Mouse (Mus musculus) erythroblast, embryonic 14.5 days (primary cell): ENCODE measurements around the gene Arnt. TPM values are rescaled to one million over a fixed set of nuclear protein-coding genes. Genes with fewer than 3 reads are reported as not detected.

Experiments used
- H3K27me3 ChIP-seq: 2 replicates; pipeline ENCODE4 v1.6.1; 2012; ENCODE audit warnings: inconsistent platforms; ENCODE audit not compliant: control insufficient read depth
- H3K36me3 ChIP-seq: 2 replicates; pipeline ENCODE4 v1.6.1; 2012; ENCODE audit warnings: mild to moderate bottlenecking, inconsistent platforms; ENCODE audit not compliant: control insufficient read depth
- H3K4me1 ChIP-seq: 2 replicates; pipeline ENCODE4 v1.6.1; 2012; ENCODE audit warnings: inconsistent platforms; ENCODE audit not compliant: control insufficient read depth
- H3K4me3 ChIP-seq: replicated peaks from 2 replicates; pipeline ENCODE3; 2012; ENCODE audit warnings: moderate library complexity, mild to moderate bottlenecking, inconsistent platforms
- H3K9me3 ChIP-seq: 2 replicates; pipeline ENCODE4 v1.6.1; 2012; ENCODE audit warnings: low read length, inconsistent platforms, mixed read lengths; ENCODE audit not compliant: control insufficient read depth
- GATA1 ChIP-seq: IDR thresholded peaks from 2 replicates; pipeline ENCODE4 v1.6.1; 2012; ENCODE audit warnings: low read length, inconsistent platforms, mixed read lengths
- TAL1 ChIP-seq: IDR thresholded peaks from 3 replicates; pipeline ENCODE4 v1.6.1; 2012; ENCODE audit warnings: low read length, inconsistent platforms, mixed read lengths
- polyA plus RNA-seq: library from polyadenylated mRNA; stranded (reverse); fragments of >175 nt; gene quantifications from 2 replicates; pipeline ENCODE4 v1.2.3, GENCODE M21; 2012

The Arnt gene
- polyA plus RNA-seq, 1 experiment: 2.0 TPM

DNA sequence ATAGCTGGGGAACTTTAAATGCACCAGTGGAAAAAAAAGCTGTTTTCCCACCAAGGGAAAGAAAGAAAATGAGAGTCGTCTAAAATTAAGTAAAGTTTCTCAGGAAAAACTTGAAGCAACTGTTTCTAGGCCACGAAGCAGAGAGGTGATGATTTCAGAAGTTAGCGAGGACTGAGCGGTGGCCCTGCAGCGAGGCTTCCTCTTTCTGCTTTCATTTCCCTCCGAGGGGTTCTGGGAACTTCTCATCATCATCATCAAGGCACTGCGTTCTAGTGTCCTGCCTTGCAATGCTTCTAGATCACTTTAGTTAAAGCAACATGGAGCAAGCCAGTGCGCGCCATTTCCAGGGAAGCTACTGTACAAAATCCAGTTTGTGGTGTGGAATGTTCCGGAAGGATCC, 87.0 kb downstream of the Arnt start:
- H3K9me3 ChIP-seq: no peaks in the 10 kb centered on the region
- no peaks in the 10 kb centered on the region for H3K27me3 ChIP-seq
- H3K4me1 ChIP-seq: peaks cover 86% of the 10 kb centered on the region
- H3K36me3 ChIP-seq: peaks cover 3% of the 10 kb centered on the region; the same call in 1 of the 2 replicates
- no peak overlapping the region for H3K4me3 ChIP-seq
- no peak for TF ChIP-seq GATA1
- no peak for TF ChIP-seq TAL1

DNA sequence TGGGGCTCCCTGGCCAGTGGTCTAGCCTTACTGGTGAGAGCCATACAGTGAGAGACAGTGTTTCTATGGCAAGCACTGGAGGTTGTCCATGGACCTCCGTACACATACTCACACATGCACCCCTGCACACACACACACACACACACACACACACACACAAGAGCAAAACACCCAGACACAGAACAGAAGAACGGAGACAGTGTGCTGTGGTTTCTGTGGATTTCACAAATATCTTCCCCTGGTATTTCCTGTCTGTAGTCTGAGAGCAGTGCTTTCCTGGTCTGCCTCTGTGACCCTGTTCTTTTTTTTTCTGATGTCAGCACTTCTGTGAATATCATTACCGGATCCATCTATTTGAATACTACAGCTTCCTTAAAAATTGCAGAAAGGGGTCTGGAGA, 89.5 kb downstream of the Arnt start:
- Histone ChIP-seq H3K27me3 (no peaks in the 10 kb centered on the region), H3K9me3 (no peaks in the 10 kb centered on the region), H3K36me3 (no peaks in the 10 kb centered on the region), H3K4me1 (peaks cover 68% of the 10 kb centered on the region), H3K4me3 (no peak overlapping the region)
- TF ChIP-seq GATA1: no peak
- TF ChIP-seq TAL1: no peak

GRCm38 (mm10) chr3:95524673-95525072, 90.5 kb downstream of the Arnt start:
- peaks cover 5% of the 10 kb centered on the region for H3K27me3 ChIP-seq
- no peak overlapping the region for H3K4me3 ChIP-seq
- peaks cover 59% of the 10 kb centered on the region for H3K4me1 ChIP-seq
- no peaks in the 10 kb centered on the region for H3K9me3 ChIP-seq
- H3K36me3 ChIP-seq: no peaks in the 10 kb centered on the region
- TF ChIP-seq TAL1 (no peak), GATA1 (no peak)

DNA sequence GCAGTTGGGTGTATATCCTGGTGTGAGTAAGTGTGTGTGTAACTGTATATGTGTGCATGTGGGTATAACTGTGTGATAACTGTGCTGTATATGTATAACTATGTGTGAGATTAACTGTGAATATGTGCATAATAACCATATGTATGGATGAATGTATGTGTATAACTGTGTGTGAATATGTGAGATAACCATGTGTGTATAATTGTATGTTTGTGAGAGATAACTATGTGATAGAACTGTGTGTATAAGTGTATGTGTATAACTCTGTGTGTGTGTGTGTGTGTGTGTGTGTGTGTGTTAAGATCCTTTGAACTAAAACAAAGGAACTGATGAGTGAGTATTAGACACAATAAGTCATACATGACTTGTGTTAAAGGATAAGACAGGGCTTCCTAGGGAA, 91.9 kb downstream of the Arnt start:
- Histone ChIP-seq H3K9me3 (no peaks in the 10 kb centered on the region; the same call in 1 of the 2 replicates), H3K4me3 (no peak overlapping the region), H3K36me3 (no peaks in the 10 kb centered on the region), H3K27me3 (peaks cover 9% of the 10 kb centered on the region), H3K4me1 (peaks cover 48% of the 10 kb centered on the region)
- TF ChIP-seq TAL1 (no peak), GATA1 (no peak)

DNA sequence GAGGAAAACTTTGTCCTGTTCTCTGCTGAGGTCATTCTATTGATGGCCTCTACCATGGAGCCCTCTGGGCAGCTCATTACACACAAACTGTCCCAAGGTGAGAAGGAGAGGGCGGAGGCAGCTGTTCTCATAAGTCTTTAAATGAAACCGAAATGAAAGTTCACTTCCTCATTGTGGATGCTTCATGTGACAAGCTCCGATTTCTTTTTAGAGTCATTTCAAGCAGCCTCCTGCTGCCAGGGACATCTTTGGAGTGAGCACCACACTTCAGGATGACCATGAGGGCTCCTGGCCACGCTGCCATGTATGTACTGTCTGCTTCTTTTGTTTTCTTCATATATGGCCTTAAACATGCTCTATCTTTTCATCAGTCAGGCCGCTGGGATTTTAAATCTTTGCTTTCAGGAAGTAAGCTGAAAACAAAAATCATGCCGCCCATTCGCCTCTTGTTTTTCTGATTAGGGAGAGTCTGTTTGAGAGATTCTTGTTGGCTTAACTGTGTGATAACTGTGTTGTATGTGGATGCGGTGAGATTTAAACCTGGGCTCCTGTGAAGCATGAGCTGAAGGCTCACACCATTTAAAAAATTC, 92.5 kb downstream of the Arnt start, which contains the start of gene Ctss:
Gene Ctss (plus strand): TSS at position 165 of the 590 bp plus-strand sequence.
- Histone ChIP-seq H3K9me3 (no peaks in the 10 kb centered on the region; the same call in none of the 2 replicates), H3K36me3 (no peaks in the 10 kb centered on the region), H3K27me3 (peaks cover 9% of the 10 kb centered on the region), H3K4me3 (no peak within 1 kb of the TSS), H3K4me1 (peaks cover 44% of the 10 kb centered on the region)
- TF ChIP-seq TAL1: no peak
- no peak for TF ChIP-seq GATA1

DNA sequence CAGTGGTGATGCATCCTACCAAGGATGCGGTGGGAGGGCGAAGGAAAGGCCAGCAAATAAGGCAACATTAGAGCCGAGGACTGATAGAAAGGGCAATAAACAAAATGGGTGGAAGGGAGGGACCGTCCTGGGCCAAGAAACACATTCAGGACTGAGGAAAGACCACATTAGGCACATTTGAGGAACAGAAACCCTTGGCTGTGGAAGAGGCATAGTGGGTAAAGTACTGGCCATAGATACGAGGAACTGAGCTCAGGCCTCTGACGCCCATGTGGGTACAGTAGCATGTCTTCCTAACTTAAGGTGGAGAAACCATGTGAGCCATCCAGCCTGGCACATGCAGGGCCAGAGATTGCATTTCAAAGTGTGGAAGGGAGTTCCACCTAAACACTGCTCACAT, 95.6 kb downstream of the Arnt start:
- H3K4me3 ChIP-seq: no peak overlapping the region
- H3K27me3 ChIP-seq: peaks cover 11% of the 10 kb centered on the region
- H3K9me3 ChIP-seq: no peaks in the 10 kb centered on the region; the same call in none of the 2 replicates
- peaks cover 31% of the 10 kb centered on the region for H3K4me1 ChIP-seq
- H3K36me3 ChIP-seq: no peaks in the 10 kb centered on the region
- no peak for TF ChIP-seq GATA1
- TF ChIP-seq TAL1: no peak

GRCm38 (mm10) chr3:95531025-95531424, 96.8 kb downstream of the Arnt start:
- TF ChIP-seq TAL1: no peak
- no peak for TF ChIP-seq GATA1
- peaks cover 26% of the 10 kb centered on the region for H3K4me1 ChIP-seq
- H3K9me3 ChIP-seq: peaks cover 4% of the 10 kb centered on the region
- H3K27me3 ChIP-seq: peaks cover 15% of the 10 kb centered on the region
- H3K4me3 ChIP-seq: no peak overlapping the region
- H3K36me3 ChIP-seq: no peaks in the 10 kb centered on the region

DNA sequence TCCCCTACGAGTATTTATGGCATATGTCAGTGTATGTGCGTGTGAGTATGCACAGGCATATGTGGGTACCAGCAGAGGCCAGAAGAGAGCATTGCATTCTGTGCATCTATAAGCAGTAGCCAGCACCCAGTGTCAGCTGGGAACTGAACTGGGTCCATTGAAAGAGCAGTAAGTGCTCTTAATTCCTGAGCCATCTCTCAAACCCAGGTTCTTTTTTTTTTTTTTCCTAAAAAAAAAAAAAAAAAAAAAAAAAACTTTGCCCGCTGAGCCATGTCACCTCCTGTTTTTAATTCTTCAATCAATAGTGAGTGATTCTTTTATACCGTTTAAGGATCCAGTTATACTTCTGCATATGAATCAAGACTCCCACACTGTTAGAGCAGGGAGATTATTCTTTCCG, 99.2 kb downstream of the Arnt start:
- TF ChIP-seq GATA1 (no peak), TAL1 (no peak)
- peaks cover 17% of the 10 kb centered on the region for H3K4me1 ChIP-seq
- H3K4me3 ChIP-seq: no peak overlapping the region
- peaks cover 28% of the 10 kb centered on the region for H3K27me3 ChIP-seq
- peaks cover 4% of the 10 kb centered on the region for H3K9me3 ChIP-seq
- no peaks in the 10 kb centered on the region for H3K36me3 ChIP-seq

- no peak for TF ChIP-seq GATA1
- no peak for TF ChIP-seq TAL1
- Histone ChIP-seq H3K4me1 (peaks cover 15% of the 10 kb centered on the region), H3K36me3 (no peaks in the 10 kb centered on the region), H3K4me3 (no peak overlapping the region), H3K27me3 (peaks cover 30% of the 10 kb centered on the region), H3K9me3 (peaks cover 4% of the 10 kb centered on the region)
Measured at GRCm38 (mm10) chr3:95534927-95535326, 100.7 kb downstream of the Arnt start.

DNA sequence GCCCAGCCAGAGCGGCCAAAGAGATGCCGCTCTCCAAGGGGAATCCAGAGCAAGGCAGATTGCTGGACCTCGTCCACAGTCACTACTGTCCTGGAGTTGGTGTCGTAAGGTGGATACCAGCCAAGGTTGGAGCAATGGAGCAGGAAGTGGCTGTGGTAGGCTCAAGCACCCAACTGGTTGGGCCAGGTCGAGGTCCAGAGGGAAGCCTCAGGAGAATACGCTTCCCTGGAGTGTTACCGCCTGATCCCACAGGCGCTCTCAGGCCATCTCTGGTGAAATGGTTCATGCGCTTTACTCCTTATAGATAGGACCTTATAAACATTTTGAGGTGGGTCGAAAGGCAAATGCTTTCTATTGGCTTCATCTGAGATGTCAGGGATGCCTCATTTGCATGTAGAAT, 104.7 kb downstream of the Arnt start:
- Histone ChIP-seq H3K27me3 (peaks cover 33% of the 10 kb centered on the region), H3K36me3 (no peaks in the 10 kb centered on the region), H3K4me1 (peaks cover 4% of the 10 kb centered on the region; the same call in 1 of the 2 replicates), H3K4me3 (no peak overlapping the region), H3K9me3 (peaks cover 4% of the 10 kb centered on the region)
- TF ChIP-seq GATA1 (no peak), TAL1 (no peak)
